Mouse (Mus musculus) layer of hippocampus, adult 2 months (tissue): Measurements from ENCODE around the gene 5730480H06Rik. TPM values are rescaled to one million over a fixed set of nuclear protein-coding genes. Genes with fewer than 3 reads are reported as not detected.

Experiments used
- DNase-seq, 2 experiments: peaks; one replicate each; pipeline ENCODE4 v3.0.0; 2022; ENCODE audit warnings: low spot score in 2 of 2
- H3K27ac ChIP-seq: fragments of 200-600 bp; 2 replicates; pipeline ENCODE4 v1.8.1; 2022
- H3K4me3 ChIP-seq: fragments of 200-600 bp; 2 replicates; pipeline ENCODE4 v1.8.1; 2022; ENCODE audit warnings: mild to moderate bottlenecking
- CTCF ChIP-seq: fragments of 200-600 bp; conservative IDR thresholded peaks from 2 replicates; pipeline ENCODE4 v1.8.1; 2022; ENCODE audit warnings: antibody characterized with exemption, mild to moderate bottlenecking, moderate library complexity
- total RNA-seq, 2 experiments: library from RNA; stranded (reverse); gene quantifications; 2 replicates each; pipeline ENCODE4 v1.2.3; 2021

The 5730480H06Rik gene
- total RNA-seq, 2 experiments from 2014 or later, result 18.9 to 24.8 TPM

DNA sequence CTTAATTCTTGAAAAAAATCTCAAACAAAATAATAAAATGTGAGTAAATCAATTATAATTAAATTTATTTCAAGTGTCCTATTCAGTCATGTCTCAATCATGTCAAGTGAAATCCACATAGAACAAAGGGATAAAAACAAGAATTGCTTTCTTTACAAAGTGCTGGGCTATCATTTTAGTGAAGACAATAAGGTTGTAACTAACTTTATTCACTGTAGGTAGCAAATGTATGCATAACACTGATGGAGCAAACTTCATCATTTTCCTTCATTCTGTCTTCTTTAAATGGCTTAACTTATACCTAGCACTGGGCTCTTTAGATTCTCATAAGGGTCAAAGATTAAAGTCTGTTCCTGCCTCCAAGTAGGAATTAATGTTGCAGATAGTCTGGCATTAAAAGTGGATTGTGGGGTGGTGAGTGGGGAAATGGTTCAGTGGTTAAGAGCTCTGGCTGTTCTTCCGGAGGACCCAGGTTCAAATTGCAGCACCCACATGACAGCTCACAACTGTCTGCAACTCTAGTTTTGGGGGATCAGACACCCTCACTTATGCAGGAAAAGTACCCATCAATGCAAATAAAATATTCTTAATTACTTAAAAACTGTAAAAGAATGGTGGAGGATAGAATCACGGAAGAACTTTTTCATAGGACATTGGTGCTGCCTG, 18.4 kb downstream of the 5730480H06Rik start:
- Histone ChIP-seq H3K4me3 (no peak overlapping the region), H3K27ac (no peak overlapping the region)
- DNase-seq, result no peak
- TF ChIP-seq CTCF, result no peak

DNA sequence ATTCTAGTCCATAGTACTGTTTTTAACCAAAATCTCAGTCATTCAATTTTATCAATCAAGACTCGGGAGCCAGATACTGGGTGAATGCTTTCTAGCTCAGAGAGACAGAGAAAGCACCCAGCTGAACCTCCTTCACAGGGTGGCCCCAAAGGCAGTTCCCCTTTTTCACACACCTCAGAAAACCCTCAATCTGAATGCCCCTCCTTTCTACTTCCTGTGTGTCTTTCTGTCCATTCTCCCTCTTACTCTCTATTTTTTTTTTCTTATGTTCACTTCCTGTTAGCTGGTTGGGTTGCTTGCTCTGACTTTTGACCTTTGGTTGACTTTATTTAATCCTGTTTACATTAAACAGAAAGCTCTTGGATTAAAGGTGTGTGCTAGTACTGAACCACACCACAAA, 21.6 kb downstream of the 5730480H06Rik start:
- no peak for TF ChIP-seq CTCF
- Histone ChIP-seq H3K4me3 (no peak overlapping the region), H3K27ac (no peak overlapping the region)
- no peak for DNase-seq

DNA sequence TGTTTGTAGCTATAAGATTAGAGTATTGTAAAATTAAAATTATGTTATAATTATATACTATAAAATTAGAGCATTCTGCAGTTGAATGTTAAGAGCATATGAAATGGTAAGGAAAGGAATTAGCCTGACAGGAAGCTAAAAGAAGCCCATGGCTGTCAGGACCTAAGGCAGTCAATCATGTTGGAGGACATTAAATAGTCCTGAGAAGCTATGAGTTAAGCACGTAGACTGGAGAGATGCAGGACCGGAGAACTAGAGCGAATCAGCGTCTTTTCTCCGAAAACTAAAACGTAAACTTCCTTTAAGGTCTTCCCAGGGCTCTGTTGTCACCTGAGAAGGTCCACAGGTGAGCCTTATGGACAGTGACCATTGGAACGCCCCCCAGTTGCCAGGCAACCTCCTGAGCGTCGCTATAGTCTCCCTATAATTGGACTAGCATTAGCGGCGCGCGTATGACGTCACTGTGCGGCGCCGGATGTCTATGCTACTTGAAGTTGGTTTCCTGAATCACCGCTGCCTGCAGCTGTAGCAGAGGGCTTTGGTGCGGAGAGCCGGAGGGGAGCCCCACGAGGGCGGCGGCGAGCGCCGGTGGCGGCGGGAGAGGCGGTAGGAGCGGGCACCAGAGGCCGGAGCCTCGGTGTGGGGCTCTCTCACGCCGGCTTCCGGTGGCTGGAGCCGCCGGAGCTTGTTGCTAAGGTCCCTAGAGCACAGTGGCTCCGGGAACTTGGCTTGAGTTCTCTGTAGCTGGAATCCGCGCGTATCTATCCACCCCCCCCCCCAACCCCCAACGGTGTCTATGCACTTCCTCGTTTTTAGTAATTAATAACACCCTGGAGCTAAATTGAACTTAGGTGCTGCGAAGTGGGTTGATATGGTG, 44.4 kb downstream of the 5730480H06Rik start:
- peak; percentile 93 for DNase-seq
- TF ChIP-seq CTCF, result no peak
- Histone ChIP-seq H3K4me3 (peak overlapping the region; percentile 90), H3K27ac (peak overlapping the region; percentile 90)

DNA sequence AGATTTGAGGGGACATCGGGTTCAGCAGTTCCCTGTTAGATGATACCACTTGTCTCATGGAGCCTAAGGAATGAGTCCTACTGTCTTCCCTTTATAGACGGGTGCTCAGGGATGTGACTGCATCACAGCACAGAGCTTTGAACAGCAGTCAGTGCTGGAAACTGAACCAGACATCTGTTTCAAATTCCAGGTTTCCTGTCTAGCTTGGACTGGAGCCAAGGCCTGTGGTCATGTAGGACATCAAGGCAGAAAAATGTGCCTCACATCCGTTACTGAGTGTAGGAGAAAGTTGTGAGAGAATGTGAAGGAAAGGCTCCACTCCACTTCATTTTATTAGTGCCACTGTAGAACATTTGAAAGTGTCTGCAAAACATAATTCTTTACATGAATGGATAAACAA, 74.7 kb downstream of the 5730480H06Rik start:
- no peak overlapping the region for H3K27ac ChIP-seq
- H3K4me3 ChIP-seq, result no peak overlapping the region
- no peak for TF ChIP-seq CTCF
- no peak for DNase-seq

DNA sequence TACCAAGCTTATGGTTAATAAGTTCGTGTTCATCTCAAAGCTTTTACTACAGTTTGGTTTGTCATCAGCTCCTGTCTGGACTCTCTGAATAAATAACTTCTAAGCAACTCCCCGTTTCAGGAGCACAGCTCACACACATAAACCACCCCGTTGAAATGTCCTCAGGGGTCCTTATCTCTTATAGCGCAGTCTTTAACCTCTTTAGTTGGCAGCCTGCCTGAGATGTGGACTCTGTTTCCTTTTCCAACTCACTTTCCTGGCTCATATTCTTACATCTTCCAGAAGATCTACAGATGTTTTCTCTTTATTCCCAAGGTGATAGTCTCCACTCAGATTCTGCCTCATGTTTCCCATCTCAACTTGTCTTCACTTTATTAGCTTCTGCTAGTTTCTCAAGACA, 80.5 kb downstream of the 5730480H06Rik start:
- TF ChIP-seq CTCF, result no peak
- H3K27ac ChIP-seq, result no peak overlapping the region
- H3K4me3 ChIP-seq, result no peak overlapping the region
- no peak for DNase-seq

DNA sequence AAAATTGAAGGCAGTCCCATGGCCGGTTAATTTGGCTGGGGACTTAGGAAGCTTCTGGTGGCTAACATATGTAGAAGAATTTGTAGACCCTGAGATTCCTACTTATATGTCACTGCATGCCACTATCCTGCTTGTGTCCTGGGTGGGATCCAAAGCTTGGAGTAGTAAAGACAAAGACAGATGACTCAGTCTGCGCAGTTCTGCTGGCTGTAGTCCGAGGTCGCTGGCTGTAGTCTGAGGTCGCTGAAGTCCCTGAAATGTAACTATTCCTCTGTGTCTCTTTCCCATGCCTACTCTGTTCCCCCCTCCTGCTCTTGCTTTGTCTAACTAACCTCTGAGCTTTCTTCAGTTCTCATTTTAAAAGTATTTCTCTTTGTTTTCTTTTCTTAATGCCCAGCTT, 82.6 kb downstream of the 5730480H06Rik start:
- no peak for DNase-seq
- H3K4me3 ChIP-seq, result no peak overlapping the region
- H3K27ac ChIP-seq, result no peak overlapping the region
- TF ChIP-seq CTCF, result no peak

DNA sequence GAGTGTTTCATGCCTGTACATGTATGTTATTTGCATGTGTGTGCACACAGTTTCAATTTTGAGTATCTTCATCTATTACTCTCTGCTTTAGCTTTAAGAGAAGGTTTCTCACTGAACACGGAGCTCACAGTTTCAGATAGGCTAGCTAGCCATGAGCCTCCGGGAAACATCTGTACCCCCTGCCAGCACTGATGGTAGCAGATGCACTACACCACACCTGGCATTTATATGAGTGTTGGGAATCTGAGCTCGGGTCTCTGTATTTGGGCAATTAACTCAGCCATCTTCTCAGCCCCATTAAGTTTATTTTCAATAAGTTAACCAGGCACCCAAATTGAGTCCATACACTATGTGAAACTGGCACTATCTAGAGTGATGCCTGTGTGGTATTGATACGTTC, 83.7 kb downstream of the 5730480H06Rik start:
- no peak overlapping the region for H3K27ac ChIP-seq
- TF ChIP-seq CTCF, result no peak
- DNase-seq, result no peak
- no peak overlapping the region for H3K4me3 ChIP-seq

DNA sequence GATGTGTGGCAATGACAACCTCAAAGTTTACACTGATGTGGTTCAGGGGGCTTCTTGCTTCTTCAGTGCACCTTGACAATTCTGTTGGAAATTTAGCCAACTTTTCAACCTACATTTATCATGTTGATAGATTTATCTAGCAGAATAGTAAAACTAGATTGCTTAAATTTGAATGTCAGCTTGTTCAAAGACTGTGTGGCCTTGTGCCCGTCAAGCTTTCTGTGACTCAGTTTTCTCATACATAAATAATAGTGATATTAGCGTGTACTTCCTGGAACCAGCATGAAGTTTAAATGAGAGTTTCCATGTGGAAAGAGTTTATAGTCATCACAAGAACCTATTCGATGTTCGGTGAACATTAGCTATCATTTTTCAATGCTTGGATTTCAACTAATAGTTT, 84.5 kb downstream of the 5730480H06Rik start:
- Histone ChIP-seq H3K4me3 (no peak overlapping the region), H3K27ac (no peak overlapping the region)
- DNase-seq, result no peak
- no peak for TF ChIP-seq CTCF

DNA sequence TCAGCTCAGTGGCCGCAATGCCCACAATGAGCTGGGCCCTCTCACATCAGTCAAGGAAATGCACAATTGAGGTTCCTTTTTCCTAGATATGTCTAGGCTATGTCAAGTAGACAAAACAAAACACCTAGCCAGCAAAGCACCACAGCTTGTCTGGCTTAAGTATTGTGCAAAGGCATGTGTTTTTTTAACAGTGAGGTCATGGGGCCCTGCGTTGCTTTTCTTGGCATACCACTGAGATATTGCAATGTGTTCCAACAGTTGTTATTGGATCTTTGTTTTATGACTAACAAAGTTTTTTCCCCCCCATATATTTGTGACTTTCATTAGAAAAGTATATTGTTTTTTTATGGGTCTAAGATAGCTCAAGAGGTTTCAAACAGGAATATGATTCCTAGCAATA, 92.0 kb downstream of the 5730480H06Rik start:
- no peak for DNase-seq
- H3K4me3 ChIP-seq, result no peak overlapping the region
- no peak for TF ChIP-seq CTCF
- H3K27ac ChIP-seq, result no peak overlapping the region

DNA sequence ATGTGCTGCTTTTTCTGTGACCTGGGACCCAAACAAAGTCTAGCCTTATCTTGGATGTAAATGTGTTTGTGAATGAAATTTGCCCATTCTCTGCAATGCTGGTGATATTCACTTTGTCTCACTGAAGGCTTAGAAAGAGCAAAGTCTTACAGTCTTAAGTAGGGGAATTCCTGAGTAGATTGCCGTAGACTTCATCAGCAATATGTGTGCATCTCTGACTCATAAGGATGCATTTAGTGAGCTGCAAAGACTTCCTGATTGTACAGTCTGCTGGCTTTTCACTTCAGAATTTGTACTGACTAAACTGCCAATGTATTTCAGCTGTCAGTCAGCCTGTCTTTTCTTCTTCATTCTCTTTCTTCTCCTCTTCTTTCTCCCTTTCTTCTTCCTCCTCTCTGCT, 94.2 kb downstream of the 5730480H06Rik start:
- DNase-seq, result no peak

DNA sequence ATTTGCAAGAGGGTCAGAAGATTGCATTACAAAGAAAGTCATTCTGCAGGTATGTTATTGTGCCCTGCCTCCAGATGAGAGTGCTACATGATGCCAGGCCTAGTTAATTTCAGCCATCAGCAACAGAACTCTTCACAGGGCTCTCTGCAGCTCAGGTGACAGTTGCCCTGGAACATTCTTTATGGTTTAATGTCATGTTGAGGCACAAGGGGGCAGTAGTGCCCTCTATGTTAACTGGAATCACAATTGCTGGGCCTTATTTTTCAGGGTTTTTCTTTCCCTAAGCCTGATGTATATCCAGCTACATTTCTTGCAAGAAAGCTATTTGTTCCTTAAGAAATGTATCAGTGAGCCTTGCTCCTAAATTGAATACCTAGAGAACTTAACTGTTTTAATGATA, 102.7 kb downstream of the 5730480H06Rik start:
- TF ChIP-seq CTCF, result peak; percentile 87
- H3K4me3 ChIP-seq, result no peak overlapping the region
- DNase-seq, result peak; percentile 25 to 68
- no peak overlapping the region for H3K27ac ChIP-seq

More for the DNA sequence above, 94.2 kb downstream of the 5730480H06Rik start:
- Histone ChIP-seq H3K4me3 (no peak overlapping the region), H3K27ac (no peak overlapping the region)
- no peak for TF ChIP-seq CTCF

DNA sequence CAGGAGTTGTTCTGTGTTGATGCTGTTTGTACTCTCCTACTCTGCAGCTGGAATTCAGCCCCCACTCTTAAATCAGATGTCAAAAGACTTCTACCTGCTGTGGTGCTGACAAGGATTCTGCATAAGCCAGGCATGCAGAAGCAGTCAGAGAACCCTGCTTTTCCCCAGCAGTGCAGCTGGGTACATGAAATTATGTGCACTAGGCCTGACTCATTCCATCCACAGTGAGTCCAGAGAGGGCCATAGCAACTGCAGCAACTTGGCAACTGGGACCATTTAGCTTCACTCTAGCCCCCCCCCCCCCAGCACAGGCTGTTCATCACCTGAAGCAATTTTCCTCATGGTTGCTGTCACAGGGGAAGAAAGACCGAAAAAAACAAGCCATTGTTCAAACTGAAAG, 121.1 kb downstream of the 5730480H06Rik start:
- Histone ChIP-seq H3K27ac (no peak overlapping the region), H3K4me3 (no peak overlapping the region)
- no peak for DNase-seq
- no peak for TF ChIP-seq CTCF

DNA sequence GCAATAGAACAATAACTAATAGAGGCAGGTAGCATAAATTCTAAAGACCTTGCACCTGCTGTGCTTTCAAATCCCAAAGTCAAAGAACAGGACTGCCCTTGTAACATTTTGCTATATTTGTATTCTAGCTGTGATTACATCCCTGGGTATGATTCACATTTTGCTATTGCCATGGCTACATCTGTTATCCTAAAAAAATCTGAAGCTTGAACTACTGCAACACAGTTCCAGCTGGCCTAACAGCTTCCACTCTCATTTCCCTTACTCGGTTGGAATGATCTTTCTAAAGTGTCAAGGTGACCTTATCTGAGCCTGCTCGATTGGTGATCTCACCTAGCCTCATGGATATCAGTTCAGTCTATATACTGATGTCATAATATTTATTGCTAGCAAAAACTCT, 132.5 kb downstream of the 5730480H06Rik start:
- peak in 1 of 2 experiments; percentile 38 for DNase-seq
- Histone ChIP-seq H3K27ac (peak overlapping the region; percentile 79), H3K4me3 (no peak overlapping the region)
- TF ChIP-seq CTCF, result no peak
